Mouse (Mus musculus) spleen, adult 10 weeks (tissue): ENCODE data around the gene Olfr1477. TPM values are rescaled to one million over a fixed set of nuclear protein-coding genes. Genes with fewer than 3 reads are reported as not detected.

Experiments
- polyA plus RNA-seq: library from polyadenylated mRNA; stranded (reverse); fragments of 350-450 nt; fragmentation: Illumina TruSeq; extraction: RNeasy Lipid Tissue Mini Kit (QIAGEN cat#74804); gene quantifications from one replicate; pipeline ENCODE4 v1.2.3, GENCODE M21; 2015; ENCODE audit warnings: low replicate concordance; ENCODE audit not compliant: insufficient read depth

The Olfr1477 gene
- not detected for polyA plus RNA-seq

DNA sequence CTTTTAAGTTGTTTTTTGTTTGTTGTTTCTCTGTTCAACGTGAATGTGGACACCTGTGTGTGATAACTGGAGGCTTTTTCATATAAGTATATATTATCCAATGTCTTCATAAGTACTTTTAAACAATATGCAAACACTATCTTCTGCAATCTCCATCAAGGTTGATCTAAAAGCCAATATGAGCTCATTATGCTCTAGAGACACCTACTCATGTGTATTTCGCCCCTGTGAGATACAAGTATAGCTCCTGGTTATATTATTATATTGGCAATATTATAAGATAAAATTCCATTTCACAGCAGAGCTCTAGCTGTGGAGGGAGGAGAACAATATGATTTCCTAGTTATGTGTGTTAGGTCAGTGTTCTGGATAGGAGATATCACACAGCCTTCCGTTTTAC is at the start of gene Olfr1477:
TSS of gene Olfr1477 (plus strand) at position 301 of the 400 bp plus-strand sequence.

DNA sequence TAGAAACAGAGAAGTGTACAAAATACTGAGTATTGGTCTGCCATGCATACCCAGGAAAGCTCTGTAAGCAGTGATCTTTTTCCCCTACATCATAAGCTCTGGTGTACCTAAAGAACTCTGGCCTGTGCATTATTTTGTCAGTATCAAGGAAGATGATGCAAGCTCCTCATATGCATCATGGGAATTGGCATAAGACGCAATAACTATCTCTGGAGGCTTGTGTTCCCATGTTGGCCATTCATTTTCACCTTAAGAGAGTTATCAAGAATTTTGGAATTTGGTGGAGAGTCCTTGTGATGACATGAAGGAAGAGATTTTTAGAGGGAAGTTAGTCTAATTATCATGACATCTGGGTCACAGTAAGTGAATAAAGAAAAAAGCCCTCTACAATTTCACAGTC is 44.4 kb upstream of the Olfr1477 start, which contains the start of gene Olfr1472:
TSS of gene Olfr1472 (minus strand) at position 101 of the 400 bp plus-strand sequence.

DNA sequence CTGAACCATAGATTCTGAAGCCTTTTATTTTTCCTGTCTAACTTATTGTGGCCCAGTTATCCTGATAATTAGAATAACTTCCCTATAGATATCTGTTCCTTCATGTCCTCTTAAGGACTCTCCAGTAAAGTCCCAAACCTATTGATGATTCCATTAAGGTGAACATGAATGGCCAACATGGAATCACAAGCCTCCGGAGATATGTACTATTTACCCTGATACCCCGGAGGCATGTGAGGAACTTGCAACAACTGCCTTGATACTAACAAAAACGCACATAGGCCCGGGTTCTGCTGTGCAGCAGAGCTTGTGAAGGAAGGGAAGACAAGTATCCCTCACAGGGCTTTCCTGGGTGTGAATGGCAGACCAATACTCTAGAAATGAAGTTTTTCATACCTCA is 31.1 kb upstream of the Olfr1477 start, which contains the start of gene Olfr1474:
TSS of gene Olfr1474 (plus strand) at position 301 of the 400 bp plus-strand sequence.

DNA sequence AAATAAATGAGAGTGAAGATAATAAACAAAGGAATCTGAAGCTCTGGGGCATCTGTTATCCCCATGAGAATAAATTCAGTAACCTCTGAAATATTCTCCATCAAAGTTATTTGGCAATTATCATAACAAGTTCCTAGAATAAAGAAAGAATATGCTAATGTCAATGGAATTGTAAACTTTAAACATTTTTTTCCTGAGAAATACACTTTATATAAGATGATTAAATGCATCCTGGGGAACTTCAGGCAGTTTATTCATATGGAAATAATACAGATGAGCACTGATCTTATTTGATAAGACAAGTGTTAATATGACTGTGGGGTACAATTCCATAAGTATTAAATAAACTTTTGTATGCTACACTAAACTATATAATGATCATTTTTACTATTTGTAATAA is 20.2 kb upstream of the Olfr1477 start, which contains the start of gene Olfr1475:
TSS of gene Olfr1475 (minus strand) at position 101 of the 400 bp plus-strand sequence.

DNA sequence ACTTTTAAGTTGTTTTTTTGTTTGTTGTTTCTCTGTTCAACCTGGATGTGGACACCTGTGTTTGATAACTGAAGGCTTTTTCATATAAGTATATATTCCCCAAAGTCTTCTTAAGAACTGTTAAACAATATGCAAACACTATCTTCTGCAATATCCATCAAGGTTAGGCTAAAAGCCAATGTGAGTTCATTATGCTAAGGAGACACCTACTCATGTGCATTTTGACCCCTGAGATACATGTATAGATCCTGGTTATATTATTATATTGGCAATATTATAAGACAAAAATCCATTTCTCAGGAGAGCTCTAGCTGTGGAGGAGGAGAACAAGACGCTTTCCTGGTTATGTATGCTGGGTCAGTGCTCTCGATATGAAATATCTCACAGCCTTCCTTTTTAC is 27.3 kb downstream of the Olfr1477 start, which contains the start of gene Olfr1480:
TSS of gene Olfr1480 (plus strand) at position 301 of the 400 bp plus-strand sequence.

Other genes with a start within 250 kb of the Olfr1477 start
- not detected for gene Olfr1465, start 185.0 kb upstream of the Olfr1477 start, polyA plus RNA-seq
- not detected for gene Olfr1466, start 161.7 kb upstream of the Olfr1477 start, polyA plus RNA-seq
- gene Olfr1467, start 138.3 kb upstream of the Olfr1477 start, polyA plus RNA-seq = not detected
- gene Olfr1469, start 92.7 kb upstream of the Olfr1477 start, polyA plus RNA-seq = not detected
- not detected for gene Olfr1471, start 57.1 kb upstream of the Olfr1477 start, polyA plus RNA-seq
- gene Olfr1472, start 44.5 kb upstream of the Olfr1477 start, polyA plus RNA-seq = not detected
- not detected for gene Olfr1474, start 31.0 kb upstream of the Olfr1477 start, polyA plus RNA-seq
- not detected for gene Olfr1475, start 20.4 kb upstream of the Olfr1477 start, polyA plus RNA-seq
- gene Olfr1480, start 27.4 kb downstream of the Olfr1477 start, polyA plus RNA-seq = not detected
- not detected for gene Olfr1484, start 83.0 kb downstream of the Olfr1477 start, polyA plus RNA-seq
- gene Olfr1487, start 116.8 kb downstream of the Olfr1477 start, polyA plus RNA-seq = not detected
- not detected for gene Olfr1489, start 131.1 kb downstream of the Olfr1477 start, polyA plus RNA-seq
- gene Olfr1490, start 150.5 kb downstream of the Olfr1477 start, polyA plus RNA-seq = not detected
- not detected for gene Olfr1491, start 196.7 kb downstream of the Olfr1477 start, polyA plus RNA-seq
- gene Olfr1493-ps1, start 222.7 kb downstream of the Olfr1477 start, polyA plus RNA-seq = not detected
- gene Olfr1494, start 239.2 kb downstream of the Olfr1477 start, polyA plus RNA-seq = not detected